Mouse (Mus musculus) CH12.LX (cell line): ENCODE results near the gene Itgb4. TPM values are rescaled to one million over a fixed set of nuclear protein-coding genes. Genes with fewer than 3 reads are reported as not detected.
A peak's percentile ranks its signal among the peaks of the same experiment; 100 is the strongest.

Experiments
- DNase-seq: peaks from one replicate; pipeline ENCODE4 v3.0.0-alpha.2; 2013; ENCODE audit errors: extremely low read depth
- H3K27ac ChIP-seq: 2 replicates; pipeline ENCODE4 v1.5.1; 2012; ENCODE audit warnings: low read depth, mild to moderate bottlenecking, control low read depth, moderate library complexity; ENCODE audit not compliant: insufficient read depth
- H3K27me3 ChIP-seq: replicated peaks from 2 replicates; pipeline ENCODE3; 2012; ENCODE audit warnings: inconsistent platforms
- H3K36me3 ChIP-seq, 2 experiments: replicated peaks in 1 of 2; 2 replicates each; pipeline versions ENCODE3 to v1.6.1; 2012; ENCODE audit warnings: inconsistent platforms in 1 of 2, low read length in 1 of 2, mild to moderate bottlenecking in 1 of 2, mixed read lengths in 1 of 2, moderate library complexity in 1 of 2; ENCODE audit not compliant: control insufficient read depth in 1 of 2, insufficient read depth in 1 of 2
- H3K4me1 ChIP-seq, 2 experiments: 2 replicates each; pipeline ENCODE4 v1.6.1; 2012; ENCODE audit warnings: inconsistent platforms in 1 of 2, moderate library complexity in 1 of 2; ENCODE audit not compliant: insufficient read depth in 2 of 2, control insufficient read depth in 1 of 2
- H3K4me2 ChIP-seq: 2 replicates; pipeline ENCODE4 v1.6.1; 2012; ENCODE audit warnings: low read depth, mild to moderate bottlenecking, control low read depth; ENCODE audit not compliant: poor library complexity, insufficient read depth, severe bottlenecking
- H3K4me3 ChIP-seq, 3 experiments: fragments of 150-350 bp in 1 of 3; sonication (generic) in 1 of 3; replicated peaks in 1 of 3; 2 replicates each; pipeline versions ENCODE3 to v1.5.1; 2011 to 2012; ENCODE audit warnings: low read depth in 2 of 3, low read length in 2 of 3, mild to moderate bottlenecking in 2 of 3, moderate library complexity in 2 of 3, control low read depth in 1 of 3, improper control_type of control experiment in 1 of 3, inconsistent platforms in 1 of 3, mixed read lengths in 1 of 3; ENCODE audit not compliant: poor library complexity in 1 of 3
- H3K79me2 ChIP-seq: replicated peaks from 2 replicates; pipeline ENCODE4 v1.6.1; 2012; ENCODE audit warnings: mild to moderate bottlenecking, moderate library complexity; ENCODE audit not compliant: control insufficient read depth, poor library complexity, insufficient read depth, severe bottlenecking; ENCODE audit errors: extremely low read depth
- H3K9ac ChIP-seq: 2 replicates; pipeline ENCODE4 v1.6.1; 2012; ENCODE audit warnings: low read depth, mild to moderate bottlenecking, control low read depth, moderate library complexity; ENCODE audit not compliant: insufficient read depth
- H3K9me3 ChIP-seq: replicated peaks from 2 replicates; pipeline ENCODE3; 2012; ENCODE audit warnings: low read length, inconsistent platforms, mixed read lengths
- BHLHE40 ChIP-seq: IDR thresholded peaks from 2 replicates; pipeline ENCODE4 v1.6.1; 2011; ENCODE audit warnings: mild to moderate bottlenecking, low read depth, low read length, improper control_type of control experiment
- CHD2 ChIP-seq: IDR thresholded peaks from 2 replicates; pipeline ENCODE4 v1.6.1; 2011; ENCODE audit warnings: low read length, improper control_type of control experiment
- CTCF ChIP-seq, 2 experiments: IDR thresholded peaks in 1 of 2; conservative IDR thresholded peaks in 1 of 2; 2 replicates each; pipeline ENCODE4 v1.5.1; 2011 to 2012; ENCODE audit warnings: low read depth in 2 of 2, low read length in 2 of 2, improper control_type of control experiment in 1 of 2, inconsistent platforms in 1 of 2, mild to moderate bottlenecking in 1 of 2, moderate library complexity in 1 of 2
- ELF1 ChIP-seq: IDR thresholded peaks from 2 replicates; pipeline ENCODE4 v1.6.1; 2014; ENCODE audit warnings: low read depth, mild to moderate bottlenecking, inconsistent platforms, low read length, improper control_type of control experiment
- EP300 ChIP-seq: IDR thresholded peaks from 2 replicates; pipeline ENCODE4 v1.6.1; 2011; ENCODE audit warnings: low read length, improper control_type of control experiment
- GABPA ChIP-seq: IDR thresholded peaks from 2 replicates; pipeline ENCODE4 v1.6.1; 2012; ENCODE audit warnings: low read depth, low read length, improper control_type of control experiment, inconsistent platforms; ENCODE audit not compliant: insufficient replicate concordance
- HCFC1 ChIP-seq: IDR thresholded peaks from 2 replicates; pipeline ENCODE4 v1.6.1; 2012; ENCODE audit warnings: low read depth, mild to moderate bottlenecking, inconsistent platforms, low read length, improper control_type of control experiment
- IRF4 ChIP-seq: IDR thresholded peaks from 2 replicates; pipeline ENCODE4 v1.6.1; 2014; ENCODE audit warnings: low read depth, mild to moderate bottlenecking, inconsistent platforms, low read length, improper control_type of control experiment
- JUN ChIP-seq: IDR thresholded peaks from 2 replicates; pipeline ENCODE4 v1.6.1; 2011; ENCODE audit warnings: low read depth, mild to moderate bottlenecking, low read length, improper control_type of control experiment, moderate library complexity; ENCODE audit not compliant: insufficient read depth
- KAT2A ChIP-seq: IDR thresholded peaks from 2 replicates; pipeline ENCODE4 v1.6.1; 2012; ENCODE audit warnings: low read length, improper control_type of control experiment, inconsistent platforms; ENCODE audit not compliant: insufficient replicate concordance
- MAX ChIP-seq: IDR thresholded peaks from 2 replicates; pipeline ENCODE4 v1.6.1; 2011; ENCODE audit warnings: low read length, improper control_type of control experiment
- MAZ ChIP-seq: IDR thresholded peaks from 2 replicates; pipeline ENCODE4 v1.6.1; 2012; ENCODE audit warnings: low read depth, mild to moderate bottlenecking, inconsistent platforms, low read length, improper control_type of control experiment, moderate library complexity
- MXI1 ChIP-seq: IDR thresholded peaks from 2 replicates; pipeline ENCODE4 v1.6.1; 2011; ENCODE audit warnings: mild to moderate bottlenecking, low read depth, low read length, improper control_type of control experiment
- NELFE ChIP-seq: IDR thresholded peaks from 2 replicates; pipeline ENCODE4 v1.6.1; 2011; ENCODE audit warnings: low read depth, low read length, improper control_type of control experiment
- POLR2A ChIP-seq: IDR thresholded peaks from 2 replicates; pipeline ENCODE4 v1.6.1; 2011; ENCODE audit warnings: low read depth, mild to moderate bottlenecking, improper control_type of control experiment, low read length
- POLR2AphosphoS2 ChIP-seq: IDR thresholded peaks from 2 replicates; pipeline ENCODE4 v1.6.1; 2011; ENCODE audit warnings: low read depth, low read length, improper control_type of control experiment
- RAD21 ChIP-seq: IDR thresholded peaks from 2 replicates; pipeline ENCODE4 v1.6.1; 2011; ENCODE audit warnings: low read depth, mild to moderate bottlenecking, low read length, improper control_type of control experiment, moderate library complexity
- RCOR1 ChIP-seq: conservative IDR thresholded peaks from 2 replicates; pipeline ENCODE4 v1.6.1; 2012; ENCODE audit warnings: low read depth, mild to moderate bottlenecking, inconsistent platforms, low read length, improper control_type of control experiment
- SIN3A ChIP-seq: IDR thresholded peaks from 2 replicates; pipeline ENCODE4 v1.6.1; 2012; ENCODE audit warnings: low read length, improper control_type of control experiment, inconsistent platforms
- SMC3 ChIP-seq: IDR thresholded peaks from 2 replicates; pipeline ENCODE4 v1.6.1; 2011; ENCODE audit warnings: low read depth, low read length, improper control_type of control experiment
- TBP ChIP-seq: conservative IDR thresholded peaks from 2 replicates; pipeline ENCODE4 v1.6.1; 2011; ENCODE audit warnings: low read depth, low read length, improper control_type of control experiment
- TCF12 ChIP-seq: IDR thresholded peaks from 2 replicates; pipeline ENCODE4 v1.6.1; 2014; ENCODE audit warnings: low read depth, mild to moderate bottlenecking, inconsistent platforms, low read length, improper control_type of control experiment
- UBTF ChIP-seq: IDR thresholded peaks from 2 replicates; pipeline ENCODE4 v1.6.1; 2012; ENCODE audit warnings: low read depth, mild to moderate bottlenecking, inconsistent platforms, low read length, improper control_type of control experiment, moderate library complexity
- USF1 ChIP-seq: IDR thresholded peaks from 2 replicates; pipeline ENCODE4 v1.6.1; 2014; ENCODE audit warnings: low read depth, mild to moderate bottlenecking, inconsistent platforms, low read length, improper control_type of control experiment
- USF2 ChIP-seq: conservative IDR thresholded peaks from 2 replicates; pipeline ENCODE4 v1.6.1; 2011; ENCODE audit warnings: low read depth, low read length, improper control_type of control experiment
- ZC3H11A ChIP-seq: IDR thresholded peaks from 2 replicates; pipeline ENCODE4 v1.6.1; 2012; ENCODE audit warnings: low read depth, mild to moderate bottlenecking, inconsistent platforms, low read length, improper control_type of control experiment
- ZMIZ1 ChIP-seq: IDR thresholded peaks from 2 replicates; pipeline ENCODE4 v1.6.1; 2012; ENCODE audit warnings: low read depth, mild to moderate bottlenecking, inconsistent platforms, low read length, improper control_type of control experiment
- dilution Hi-C: fragments of 300-500 bp; cut with MboI; formaldehyde crosslinking; loops from 2 replicates; pipeline ENCODE4 v1.14.3; 2020; ENCODE audit warnings: low sequenced_read_pairs; ENCODE audit not compliant: extremely low pct_unique_long_range_greater_than_20kb, extremely low pct_ligation_motif_present
- in situ Hi-C: fragments of 300-500 bp; cut with MboI; formaldehyde crosslinking; loops from 3 replicates; pipeline ENCODE4 v1.14.3; 2019; ENCODE audit warnings: low sequenced_read_pairs, low pct_ligation_motif_present, low pct_unique_long_range_greater_than_20kb, mixed read lengths
- polyA plus RNA-seq: library from polyadenylated mRNA; unstranded; fragments of >175 nt; gene quantifications from 2 replicates; pipeline ENCODE4 v1.2.1, GENCODE M21; 2012; ENCODE audit warnings: low read depth; ENCODE audit not compliant: insufficient read length
- total RNA-seq, 2 experiments: library from RNA; depleted of rRNA; stranded (reverse); fragments of 300-350 nt in 1 of 2; fragments of >200 nt in 1 of 2; gene quantifications; 2 replicates each; pipeline ENCODE4 v1.2.3; 2012 to 2014

The Itgb4 gene
- total and polyA plus RNA-seq, 3 experiments = 0.42 to 6.3 (median 0.59) TPM

- H3K9ac ChIP-seq = peak overlapping the region; percentile 64
- dilution Hi-C loops = no loop called here
- no peak overlapping the region for H3K27ac ChIP-seq
- H3K4me3 ChIP-seq = peak overlapping the region; percentile 64 to 100 (median 67)
- no peak for TF ChIP-seq SIN3A
- 0 out of 2 replicates have a peak, but pooled peaks have one; percentile 25 for TF ChIP-seq NELFE
- no peak for TF ChIP-seq RAD21
- TF ChIP-seq MAX = no peak
- TF ChIP-seq ZMIZ1 = peak; percentile 14; the same call in 1 of the 2 replicates
- no peak for TF ChIP-seq HCFC1
- TF ChIP-seq, all 38 proteins: peak for 2
- Histone ChIP-seq H3K9me3 (no peaks in the 10 kb centered on the region), H3K36me3 (peaks cover 0 to 15% of the 10 kb centered on the region in 2 experiments), H3K27me3 (peaks cover 18% of the 10 kb centered on the region), H3K79me2 (peaks cover 37% of the 10 kb centered on the region), H3K4me1 (peaks cover 5 to 41% of the 10 kb centered on the region in 2 experiments; a peak in 3 of 4 replicates), H3K4me2 (peak overlapping the region; percentile 73)
- DNase-seq = no peak
- in situ Hi-C loops = no loop called here
Observed at GRCm38 (mm10) chr11:116029086-116029865, 54.8 kb downstream of the Itgb4 start.

DNA sequence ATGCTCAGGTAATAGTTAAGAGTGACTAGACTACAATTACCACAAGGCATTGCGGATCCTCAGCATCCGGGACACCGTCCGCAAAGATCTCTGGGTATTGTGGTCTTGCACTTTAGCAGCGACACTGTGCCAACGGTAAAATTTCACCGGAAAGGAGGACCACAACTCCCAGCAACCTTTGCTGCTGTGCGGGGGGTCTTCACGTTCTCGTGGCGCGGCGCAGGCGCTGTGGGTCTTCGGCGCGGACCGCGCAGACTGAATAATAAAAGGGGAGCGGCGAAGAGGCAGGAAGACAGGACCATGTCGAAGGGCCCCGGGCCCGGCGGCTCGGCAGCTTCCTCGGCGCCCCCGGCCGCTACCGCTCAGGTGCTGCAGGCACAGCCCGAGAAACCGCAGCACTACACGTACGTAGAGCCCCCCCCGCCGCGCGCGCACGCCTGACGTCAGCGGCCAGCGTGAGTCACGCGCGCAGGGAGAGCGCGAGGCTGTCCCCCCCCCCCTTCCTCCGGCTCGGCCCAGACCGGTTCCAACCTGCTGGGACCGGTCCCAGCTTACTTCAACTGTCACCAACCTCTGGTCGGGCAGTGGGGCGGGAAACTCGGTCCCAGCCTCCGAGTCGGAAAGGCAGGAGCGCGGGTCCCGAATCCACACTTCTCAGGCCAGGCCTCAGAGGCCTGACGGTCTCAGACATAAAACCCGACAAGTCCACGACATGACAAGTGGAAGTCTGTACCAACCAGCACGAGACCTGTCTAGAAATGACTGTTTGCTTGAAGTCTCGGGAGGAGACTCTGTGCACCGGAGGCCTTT is 55.8 kb downstream of the Itgb4 start, which contains the start of gene Unk:
TSS of gene Unk (plus strand) at position 235 of the 810 bp plus-strand sequence.
- peaks cover 18% of the 10 kb centered on the region for H3K27me3 ChIP-seq
- peaks cover 4 to 23% of the 10 kb centered on the region in 2 experiments for H3K36me3 ChIP-seq
- peak within 1 kb of the TSS; percentile 94 for H3K9ac ChIP-seq
- peak within 1 kb of the TSS; percentile 67 to 100 (median 74) for H3K4me3 ChIP-seq
- peaks cover 5 to 38% of the 10 kb centered on the region in 2 experiments; a peak in 3 of 4 replicates for H3K4me1 ChIP-seq
- H3K4me2 ChIP-seq = peak within 1 kb of the TSS; percentile 73
- DNase-seq = peak; percentile 100
- no peaks in the 10 kb centered on the region for H3K9me3 ChIP-seq
- peaks cover 47% of the 10 kb centered on the region for H3K79me2 ChIP-seq
- peak within 1 kb of the TSS; percentile 88 for H3K27ac ChIP-seq
- dilution Hi-C loops = no loop called here
- in situ Hi-C loops = loop anchor here (5.0 kb wide), 1 partner anchor 37 kb away; no protein-coding TSS in a partner anchor
- peak; percentile 92 for TF ChIP-seq ELF1
- no peak for TF ChIP-seq CTCF (conservative IDR thresholded peaks at IDR 0.05 in 1 of 2, IDR thresholded peaks at IDR 0.05 in 1 of 2; ENCODE audit: low read depth in 2 of 2, low read length in 2 of 2)
- no peak; the same call in 1 of the 2 replicates for TF ChIP-seq USF1
- no peak for TF ChIP-seq EP300
- peak; percentile 72; the same call in 1 of the 2 replicates for TF ChIP-seq TBP
- no peak for TF ChIP-seq RAD21
- TF ChIP-seq USF2 = no peak
- no peak for TF ChIP-seq ZC3H11A
- TF ChIP-seq HCFC1 = peak; percentile 96
- TF ChIP-seq POLR2A = peak; percentile 83
- TF ChIP-seq SMC3 = no peak
- TF ChIP-seq ZMIZ1 = 0 out of 2 replicates have a peak, but pooled peaks have one; percentile 4
- peak; percentile 60 for TF ChIP-seq TCF12
- TF ChIP-seq SIN3A = peak; percentile 82; the same call in 1 of the 2 replicates
- TF ChIP-seq POLR2AphosphoS2 = peak; percentile 85; the same call in 1 of the 2 replicates
- TF ChIP-seq CHD2 = peak; percentile 97
- peak; percentile 68 for TF ChIP-seq IRF4
- no peak for TF ChIP-seq UBTF
- peak; percentile 90 for TF ChIP-seq BHLHE40
- TF ChIP-seq KAT2A = peak; percentile 100
- TF ChIP-seq RCOR1 = no peak
- TF ChIP-seq MXI1 = peak; percentile 56
- no peak for TF ChIP-seq MAX
- TF ChIP-seq MAZ = peak; percentile 89
- TF ChIP-seq GABPA = peak; percentile 98; the same call in 1 of the 2 replicates
- TF ChIP-seq JUN = no peak; the same call in 1 of the 2 replicates
